Mouse (Mus musculus) liver, embryonic 16.5 days (tissue): ENCODE measurements at regions not wholly inside any gene's neighbourhood (a gene's known extent, or its start where the extent isn't known, plus 50 kb on each side); places are given as distances from the start of the nearest gene placed in this dataset.

Source experiments
- ATAC-seq: fragments of 200-750 bp; cut with Nextera tagmentation; 2 replicates; pipeline ENCODE4 v1.8.0; 2017; ENCODE audit warnings: low read depth, mild to moderate bottlenecking, moderate number of reproducible peaks, moderate library complexity
- H3K27ac ChIP-seq: fragments of 300-500 bp; sonication (generic); 2 replicates; pipeline ENCODE4 v1.5.1; 2014; ENCODE audit warnings: mild to moderate bottlenecking, low read length
- H3K27me3 ChIP-seq: fragments of 300-500 bp; sonication (generic); 2 replicates; pipeline ENCODE4 v1.6.1; 2014; ENCODE audit warnings: low read depth, low read length, mixed read lengths; ENCODE audit not compliant: control insufficient read depth, insufficient read depth
- H3K36me3 ChIP-seq: fragments of 300-500 bp; sonication (generic); 2 replicates; pipeline ENCODE4 v1.6.1; 2014; ENCODE audit warnings: mild to moderate bottlenecking; ENCODE audit not compliant: control insufficient read depth, insufficient read depth
- H3K4me1 ChIP-seq: fragments of 300-500 bp; sonication (generic); 2 replicates; pipeline ENCODE4 v1.6.1; 2014; ENCODE audit warnings: low read depth, low read length, mixed read lengths; ENCODE audit not compliant: control insufficient read depth
- H3K4me2 ChIP-seq: fragments of 300-500 bp; sonication (generic); 2 replicates; pipeline ENCODE4 v1.6.1; 2014; ENCODE audit warnings: low read depth, low read length, mixed read lengths
- H3K4me3 ChIP-seq: fragments of 300-500 bp; sonication (generic); 2 replicates; pipeline ENCODE4 v1.5.1; 2014; ENCODE audit warnings: low read depth, mild to moderate bottlenecking, low read length
- H3K9ac ChIP-seq: fragments of 300-500 bp; sonication (generic); 2 replicates; pipeline ENCODE4 v1.6.1; 2014; ENCODE audit warnings: low read depth, low read length
- H3K9me3 ChIP-seq: fragments of 300-500 bp; sonication (generic); replicated peaks from 2 replicates; pipeline ENCODE4 v1.6.1; 2016; ENCODE audit warnings: low read length; ENCODE audit not compliant: control insufficient read depth
- WGBS: fragments of 180-500 bp; shearing (Covaris S2); extraction: QIAGEN DNeasy Blood & Tissue Kit; methylation state at CpG from one replicate; pipeline ENCODE4 v1.1.7; 2014; ENCODE audit not compliant: insufficient replicate concordance; 5-methylcytosine and 5-hydroxymethylcytosine counted together

DNA sequence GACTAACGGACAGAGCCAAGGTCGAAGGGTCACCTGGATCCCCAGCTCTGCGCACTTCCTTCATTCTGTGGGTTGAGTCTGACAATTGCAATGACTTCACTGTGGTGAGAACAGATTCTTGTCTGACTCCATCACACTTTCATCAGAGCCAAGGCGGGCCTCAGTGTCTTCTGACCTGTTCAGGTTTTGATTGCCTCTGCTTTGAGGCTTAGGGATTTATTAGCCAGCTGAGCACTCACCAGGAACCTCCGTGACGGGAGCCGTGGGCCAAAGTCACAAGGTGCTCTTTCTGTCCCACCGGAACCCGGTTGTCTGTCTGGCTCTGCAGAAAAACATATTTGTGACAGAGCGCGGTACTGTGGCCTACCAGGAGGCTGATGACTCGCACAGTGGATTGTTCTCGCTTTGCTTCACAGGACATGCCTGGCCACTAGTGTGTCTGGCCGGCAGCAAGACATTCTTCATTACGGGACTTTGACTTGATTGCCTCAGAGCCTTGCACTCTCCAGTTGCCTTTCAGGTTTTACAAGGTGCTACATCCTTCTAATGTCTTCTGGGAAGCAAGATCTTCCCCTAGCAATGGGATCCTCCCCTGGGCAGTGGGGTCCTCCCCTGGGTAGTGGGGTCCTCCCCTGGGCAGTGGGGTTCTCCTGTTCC lies 114.9 kb upstream of the Prickle1 start:
- H3K9me3 ChIP-seq: no peaks in the 10 kb centered on the region
- no peak for ATAC-seq
- no peaks in the 10 kb centered on the region for H3K36me3 ChIP-seq
- H3K27me3 ChIP-seq: no peaks in the 10 kb centered on the region
- H3K27ac ChIP-seq: no peak overlapping the region
- WGBS: 70% methylated on average over 15 of the region's 15 CpGs
- no peaks in the 10 kb centered on the region for H3K4me1 ChIP-seq
- no peak overlapping the region for H3K4me3 ChIP-seq
- no peak overlapping the region for H3K9ac ChIP-seq
- H3K4me2 ChIP-seq: no peak overlapping the region

DNA sequence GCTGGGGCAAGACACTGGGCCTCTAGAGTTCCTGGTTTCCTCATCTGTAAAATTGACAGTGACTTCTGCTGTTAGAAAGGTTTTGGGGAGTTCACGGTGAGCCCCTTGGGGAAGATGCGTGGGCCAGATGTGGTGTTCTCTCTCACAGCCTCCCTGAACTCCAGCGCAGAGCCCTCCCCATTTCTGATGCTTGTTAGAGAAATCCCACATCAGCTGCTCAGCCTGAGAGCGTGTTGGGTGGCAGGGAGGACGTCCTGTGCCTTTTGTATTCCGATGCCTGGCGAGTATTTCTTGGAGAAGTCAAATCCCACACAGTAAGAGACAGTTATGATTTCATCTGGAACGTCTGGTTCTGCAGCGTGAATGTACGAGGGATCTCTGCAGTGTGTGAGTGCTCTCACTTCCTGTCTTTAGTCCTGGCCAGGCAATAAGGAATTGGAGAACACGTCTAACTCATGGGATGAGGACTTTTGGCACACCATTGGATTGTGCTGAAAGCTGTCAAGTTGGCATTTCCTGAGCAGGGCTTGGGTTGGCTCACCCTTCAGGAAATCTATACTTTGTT lies 110.8 kb upstream of the Prickle1 start:
- ATAC-seq: no peak
- 51% methylated on average over 11 of the region's 11 CpGs for WGBS

DNA sequence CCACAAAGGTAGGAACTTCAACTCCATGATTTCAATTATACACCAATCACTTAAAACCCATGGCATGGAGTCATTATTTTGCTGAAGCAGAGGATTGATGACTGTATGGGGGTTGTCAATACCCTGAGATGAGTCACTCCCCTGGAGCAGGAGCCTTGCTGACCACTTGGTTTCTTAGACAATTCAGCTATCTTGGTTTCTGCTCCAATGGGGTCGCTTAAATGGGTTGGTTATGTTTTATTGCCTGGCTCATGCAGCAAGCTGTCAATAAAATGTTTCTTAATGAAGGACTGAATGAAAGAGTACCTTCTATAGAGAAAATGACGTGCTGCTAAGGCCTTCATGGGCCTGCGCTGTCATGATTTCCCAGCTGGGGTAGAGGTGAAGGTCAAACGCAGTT lies 110.0 kb upstream of the Prickle1 start:
- WGBS: 69% methylated on average over 4 of the region's 4 CpGs
- Histone ChIP-seq H3K4me2 (no peak overlapping the region), H3K9me3 (no peaks in the 10 kb centered on the region), H3K27ac (no peak overlapping the region), H3K9ac (no peak overlapping the region), H3K27me3 (no peaks in the 10 kb centered on the region), H3K4me1 (no peaks in the 10 kb centered on the region), H3K36me3 (no peaks in the 10 kb centered on the region), H3K4me3 (no peak overlapping the region)
- no peak for ATAC-seq

More for the DNA sequence above, 110.8 kb upstream of the Prickle1 start:
- no peak overlapping the region for H3K4me2 ChIP-seq
- H3K27ac ChIP-seq: no peak overlapping the region
- no peaks in the 10 kb centered on the region for H3K4me1 ChIP-seq
- H3K9ac ChIP-seq: no peak overlapping the region
- H3K9me3 ChIP-seq: no peaks in the 10 kb centered on the region
- H3K36me3 ChIP-seq: no peaks in the 10 kb centered on the region
- no peaks in the 10 kb centered on the region for H3K27me3 ChIP-seq
- H3K4me3 ChIP-seq: no peak overlapping the region

DNA sequence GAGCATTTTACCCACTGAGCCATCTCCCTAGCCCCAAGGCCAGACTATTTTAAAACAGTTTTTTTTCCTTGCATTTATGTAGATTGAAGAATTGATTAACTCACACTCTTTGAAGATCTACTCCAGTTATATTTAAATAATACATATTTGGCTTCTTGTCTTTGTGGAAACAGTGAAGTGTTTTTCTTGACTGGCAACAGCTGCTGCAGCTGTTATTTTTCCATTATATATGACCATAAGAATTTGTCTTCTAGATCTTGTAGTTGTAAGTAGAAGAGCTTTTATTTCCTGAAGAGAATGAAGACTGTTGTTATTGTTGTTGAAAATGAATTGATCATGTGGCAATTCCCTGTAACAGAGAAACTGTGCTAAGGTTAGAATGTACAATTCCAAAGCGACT lies 109.4 kb upstream of the Prickle1 start:
- no peak for ATAC-seq
- Histone ChIP-seq H3K4me1 (no peaks in the 10 kb centered on the region), H3K4me2 (no peak overlapping the region), H3K27ac (no peak overlapping the region), H3K9me3 (no peaks in the 10 kb centered on the region), H3K9ac (no peak overlapping the region), H3K27me3 (no peaks in the 10 kb centered on the region), H3K36me3 (no peaks in the 10 kb centered on the region), H3K4me3 (no peak overlapping the region)
- 63% methylated on average over 1 of the region's 1 CpGs for WGBS

DNA sequence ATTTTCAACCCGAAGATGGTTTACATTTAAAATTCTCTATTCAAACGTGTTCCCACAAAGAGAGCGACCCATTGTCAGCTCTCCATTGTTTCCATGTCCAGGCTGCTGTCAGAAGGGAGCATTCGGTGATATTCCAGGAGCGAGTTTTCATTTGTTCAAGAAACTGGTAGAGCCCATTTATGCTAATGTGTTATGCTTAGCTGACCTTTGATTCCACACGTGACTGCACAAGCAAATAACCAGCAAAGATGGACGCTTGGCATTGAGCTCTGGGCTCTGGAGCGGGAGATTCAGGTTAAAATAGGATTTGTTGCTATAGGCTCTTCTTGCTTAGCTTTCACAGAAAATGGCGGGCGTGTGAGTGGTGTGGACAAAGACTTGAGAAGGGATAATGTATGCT lies 105.3 kb upstream of the Prickle1 start:
- Histone ChIP-seq H3K27ac (no peak overlapping the region), H3K27me3 (no peaks in the 10 kb centered on the region), H3K4me2 (no peak overlapping the region), H3K36me3 (no peaks in the 10 kb centered on the region), H3K9me3 (no peaks in the 10 kb centered on the region), H3K4me3 (no peak overlapping the region), H3K4me1 (no peaks in the 10 kb centered on the region), H3K9ac (no peak overlapping the region)
- ATAC-seq: no peak
- WGBS: 61% methylated on average over 10 of the region's 10 CpGs

- Histone ChIP-seq H3K4me1 (no peaks in the 10 kb centered on the region), H3K27ac (no peak overlapping the region), H3K4me2 (no peak overlapping the region), H3K9ac (no peak overlapping the region), H3K9me3 (no peaks in the 10 kb centered on the region), H3K36me3 (no peaks in the 10 kb centered on the region), H3K4me3 (no peak overlapping the region), H3K27me3 (no peaks in the 10 kb centered on the region)
- ATAC-seq: no peak
- 65% methylated on average over 9 of the region's 9 CpGs for WGBS
Measured at GRCm38 (mm10) chr15:93699971-93700370, 104.3 kb upstream of the Prickle1 start.

- Histone ChIP-seq H3K36me3 (no peaks in the 10 kb centered on the region), H3K27ac (no peak overlapping the region), H3K9me3 (no peaks in the 10 kb centered on the region), H3K4me2 (no peak overlapping the region), H3K4me1 (no peaks in the 10 kb centered on the region), H3K27me3 (no peaks in the 10 kb centered on the region), H3K9ac (no peak overlapping the region), H3K4me3 (no peak overlapping the region)
- no peak for ATAC-seq
- WGBS: 32% methylated on average over 10 of the region's 10 CpGs
Measured at GRCm38 (mm10) chr15:93698182-93698822, 102.6 kb upstream of the Prickle1 start.

DNA sequence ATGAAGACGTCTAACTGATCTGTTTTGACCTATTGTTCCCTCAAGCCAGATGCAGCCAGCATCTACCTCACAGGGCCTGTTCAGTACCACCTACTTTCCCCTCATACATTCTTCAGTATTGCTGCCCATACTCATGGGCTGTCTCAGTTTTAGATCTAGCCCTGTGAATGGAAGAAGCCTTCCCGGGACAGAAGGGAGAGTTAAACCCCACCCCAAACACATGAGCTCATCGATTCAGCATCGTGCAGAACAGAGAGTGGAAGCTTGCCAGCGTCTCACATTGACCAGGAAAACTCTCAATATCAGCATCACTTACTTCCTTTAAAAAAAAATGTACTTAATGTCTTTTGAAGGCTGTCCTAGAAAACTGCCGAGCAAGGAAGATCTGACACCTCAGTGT lies 95.0 kb upstream of the Prickle1 start:
- no peak for ATAC-seq
- H3K4me3 ChIP-seq: no peak overlapping the region
- no peak overlapping the region for H3K4me2 ChIP-seq
- no peaks in the 10 kb centered on the region for H3K9me3 ChIP-seq
- no peak overlapping the region for H3K27ac ChIP-seq
- H3K9ac ChIP-seq: no peak overlapping the region
- H3K36me3 ChIP-seq: no peaks in the 10 kb centered on the region
- H3K4me1 ChIP-seq: no peaks in the 10 kb centered on the region
- H3K27me3 ChIP-seq: no peaks in the 10 kb centered on the region
- 56% methylated on average over 6 of the region's 6 CpGs for WGBS

DNA sequence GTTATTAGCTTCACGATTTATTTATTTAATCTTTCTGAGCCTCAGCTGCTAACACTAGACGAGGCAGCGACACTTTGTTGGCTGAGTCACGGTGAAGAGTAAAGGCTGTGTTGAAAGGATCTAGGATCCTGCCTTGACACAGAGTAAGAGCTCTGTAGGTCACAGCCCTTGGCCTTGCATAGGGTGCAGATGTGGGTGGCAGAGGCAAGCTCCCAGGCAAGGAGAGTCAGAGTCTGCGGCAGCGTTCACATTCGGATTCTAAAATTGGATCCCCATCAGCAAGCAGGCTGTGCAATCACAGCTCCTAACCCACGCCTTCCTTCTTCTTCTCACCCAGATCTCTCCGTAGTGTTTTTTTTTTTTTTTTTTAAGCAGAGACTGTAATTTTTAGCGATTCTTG lies 94.3 kb upstream of the Prickle1 start:
- WGBS: 75% methylated on average over 10 of the region's 10 CpGs
- ATAC-seq: no peak
- no peaks in the 10 kb centered on the region for H3K36me3 ChIP-seq
- no peaks in the 10 kb centered on the region for H3K4me1 ChIP-seq
- no peaks in the 10 kb centered on the region for H3K9me3 ChIP-seq
- no peak overlapping the region for H3K4me3 ChIP-seq
- H3K27me3 ChIP-seq: no peaks in the 10 kb centered on the region
- no peak overlapping the region for H3K9ac ChIP-seq
- H3K4me2 ChIP-seq: no peak overlapping the region
- no peak overlapping the region for H3K27ac ChIP-seq
